Comparison of ENCODE assay signal across 8 mouse cellular contexts in the genomic region with DNA sequence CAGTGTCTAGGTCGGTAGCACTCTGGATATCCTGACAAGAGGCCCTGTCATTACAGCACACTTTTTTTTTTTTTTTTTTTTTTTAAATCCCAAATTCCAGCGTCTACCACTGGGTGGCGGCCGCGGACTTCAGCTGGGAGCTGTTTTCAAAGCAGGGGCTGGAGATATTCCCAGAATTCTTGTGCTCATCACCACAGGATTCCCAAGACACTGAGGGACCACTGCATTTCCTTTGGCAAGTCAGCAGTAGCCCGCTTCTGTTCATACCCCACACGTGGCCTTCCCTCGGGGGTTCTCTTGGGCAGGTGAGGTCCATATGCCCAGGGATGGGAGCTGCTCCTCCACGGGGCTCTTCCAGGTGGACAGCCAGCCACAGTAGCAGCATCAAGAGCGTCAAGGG. TPM values are rescaled to one million over a fixed set of nuclear protein-coding genes. Genes with fewer than 3 reads are reported as not detected.
DNase-seq lines count a peak whose midpoint lies in the region; ATAC-seq and TF ChIP-seq lines count a peak whose summit lies in the region.

No protein-coding gene starts in this region.

- no peaks in the 10 kb centered on the region for H3K36me3 ChIP-seq in heart, adult 2 months (ENCODE audit: control insufficient read depth, insufficient read depth, low read length)
- no peaks in the 10 kb centered on the region for H3K36me3 ChIP-seq in CH12.LX (replicated peaks in 1 of 2; ENCODE audit: control insufficient read depth in 1 of 2, insufficient read depth in 1 of 2, low read length in 1 of 2)
- H3K36me3 ChIP-seq in forebrain, embryonic 13.5 days (ENCODE audit: poor library complexity, severe bottlenecking) = no peaks in the 10 kb centered on the region
- H3K36me3 ChIP-seq in midbrain, embryonic 14.5 days (ENCODE audit: control insufficient read depth, insufficient read depth, low read length) = no peaks in the 10 kb centered on the region

- no peaks in the 10 kb centered on the region for H3K4me1 ChIP-seq in heart, adult 2 months (ENCODE audit: control insufficient read depth, insufficient read depth, low read length)
- no peaks in the 10 kb centered on the region for H3K4me1 ChIP-seq in CH12.LX (ENCODE audit: control insufficient read depth in 1 of 2, insufficient read depth in 2 of 2)
- H3K4me1 ChIP-seq in forebrain, embryonic 13.5 days = no peaks in the 10 kb centered on the region
- H3K4me1 ChIP-seq in midbrain, embryonic 14.5 days (ENCODE audit: control insufficient read depth, insufficient read depth, low read length) = no peaks in the 10 kb centered on the region

- no peak for TF ChIP-seq EP300 in heart, adult 2 months (IDR thresholded peaks at IDR 0.05; ENCODE audit: insufficient read depth, low read depth, low read length)
- TF ChIP-seq EP300 in CH12.LX (IDR thresholded peaks at IDR 0.05; ENCODE audit: low read length) = no peak

- dilution Hi-C loops in CH12.LX (cut with MboI; ENCODE audit: extremely low pct_ligation_motif_present, extremely low pct_unique_long_range_greater_than_20kb, low sequenced_read_pairs) = no loop called here

- in situ Hi-C loops in CH12.LX (cut with MboI; ENCODE audit: low pct_ligation_motif_present, low pct_unique_long_range_greater_than_20kb, low sequenced_read_pairs) = no loop called here

- ATAC-seq in forebrain, embryonic 13.5 days = peak; percentile 58
- no peak for ATAC-seq in midbrain, embryonic 14.5 days (ENCODE audit: low FRiP score, low TSS enrichment)
- no peak for ATAC-seq in activated CD4-positive, CD25-positive, alpha-beta regulatory T cell, adult 4 months

- no peaks in the 10 kb centered on the region for H3K9me3 ChIP-seq in CH12.LX (replicated peaks; ENCODE audit: low read length)
- H3K9me3 ChIP-seq in forebrain, embryonic 13.5 days (replicated peaks) = no peaks in the 10 kb centered on the region
- no peaks in the 10 kb centered on the region for H3K9me3 ChIP-seq in midbrain, embryonic 14.5 days (ENCODE audit: control insufficient read depth, low read length)

- no peak overlapping the region for H3K9ac ChIP-seq in heart, adult 2 months (ENCODE audit: low read depth, low read length)
- H3K9ac ChIP-seq in CH12.LX (ENCODE audit: insufficient read depth, low read depth) = no peak overlapping the region
- no peak overlapping the region for H3K9ac ChIP-seq in forebrain, embryonic 13.5 days
- H3K9ac ChIP-seq in midbrain, embryonic 14.5 days (replicated peaks; ENCODE audit: low read length) = no peak overlapping the region

- WGBS in heart, adult 2 months = 15% methylated on average over 10 of the region's 10 CpGs
- 16% methylated on average over 10 of the region's 10 CpGs for WGBS in forebrain, embryonic 13.5 days
- 21% methylated on average over 10 of the region's 10 CpGs for WGBS in midbrain, embryonic 14.5 days

- TF ChIP-seq CTCF in heart, adult 2 months (IDR thresholded peaks at IDR 0.05) = peak; percentile 66
- peak; percentile 38 to 79; a peak in 3 of 4 replicates for TF ChIP-seq CTCF in CH12.LX (conservative IDR thresholded peaks at IDR 0.05 in 1 of 2, IDR thresholded peaks at IDR 0.05 in 1 of 2; ENCODE audit: low read depth in 2 of 2, low read length in 2 of 2)
- TF ChIP-seq CTCF in layer of hippocampus, adult 2 months (conservative IDR thresholded peaks at IDR 0.05) = peak; percentile 85

- H3K27me3 ChIP-seq in heart, adult 2 months (ENCODE audit: control insufficient read depth, insufficient read depth, low read length) = 0 out of 2 replicates have a peak, but pooled peaks cover 2% of the 10 kb centered on the region
- H3K27me3 ChIP-seq in CH12.LX (replicated peaks) = peaks cover 76% of the 10 kb centered on the region
- no peaks in the 10 kb centered on the region; the same call in 1 of the 2 replicates for H3K27me3 ChIP-seq in forebrain, embryonic 13.5 days
- no peaks in the 10 kb centered on the region for H3K27me3 ChIP-seq in midbrain, embryonic 14.5 days (ENCODE audit: control insufficient read depth, insufficient read depth, low read length)

- H3K27ac ChIP-seq in heart, adult 2 months = no peak overlapping the region
- H3K27ac ChIP-seq in CH12.LX (ENCODE audit: insufficient read depth, low read depth) = no peak overlapping the region
- H3K27ac ChIP-seq in forebrain, embryonic 13.5 days = no peak overlapping the region
- H3K27ac ChIP-seq in layer of hippocampus, adult 2 months = peak overlapping the region; percentile 47; the same call in 1 of the 2 replicates
- no peak overlapping the region for H3K27ac ChIP-seq in midbrain, embryonic 14.5 days (replicated peaks; ENCODE audit: low read depth, low read length)

- peak; percentile 75 for TF ChIP-seq RAD21 in CH12.LX (IDR thresholded peaks at IDR 0.05; ENCODE audit: low read depth, low read length)

- DNase-seq in heart, adult 2 months = no peak
- DNase-seq in heart, adult 9 months (ENCODE audit: low spot score in 2 of 2) = no peak
- peak; percentile 9 for DNase-seq in CH12.LX (ENCODE audit: extremely low read depth)
- peak; percentile 10 for DNase-seq in c-Kit-positive CD71-negative TER-119-negative erythroid progenitor cells, embryonic 14.5 days (ENCODE audit: low read depth)
- DNase-seq in layer of hippocampus, adult 2 months (ENCODE audit: low spot score in 2 of 2) = peak; percentile 37 to 55
- peak; percentile 86 for DNase-seq in midbrain, embryonic 14.5 days

- H3K79me2 ChIP-seq in heart, adult 2 months (replicated peaks; ENCODE audit: control insufficient read depth, insufficient read depth, low read length) = no peaks in the 10 kb centered on the region
- H3K79me2 ChIP-seq in CH12.LX (replicated peaks; ENCODE audit: control insufficient read depth, extremely low read depth, insufficient read depth, poor library complexity, severe bottlenecking) = no peaks in the 10 kb centered on the region

- no peak overlapping the region for H3K4me3 ChIP-seq in heart, adult 2 months
- H3K4me3 ChIP-seq in CH12.LX (replicated peaks in 1 of 3; ENCODE audit: low read depth in 2 of 3, low read length in 2 of 3, poor library complexity in 1 of 3) = no peak overlapping the region
- no peak overlapping the region for H3K4me3 ChIP-seq in forebrain, embryonic 13.5 days
- peak overlapping the region; percentile 6; the same call in 1 of the 2 replicates for H3K4me3 ChIP-seq in layer of hippocampus, adult 2 months
- H3K4me3 ChIP-seq in midbrain, embryonic 14.5 days (replicated peaks; ENCODE audit: low read depth, low read length) = no peak overlapping the region

- H3K4me2 ChIP-seq in CH12.LX (ENCODE audit: insufficient read depth, low read depth, poor library complexity, severe bottlenecking) = no peak overlapping the region
- no peak overlapping the region for H3K4me2 ChIP-seq in forebrain, embryonic 13.5 days
- 0 out of 2 replicates have a peak overlapping the region, but pooled peaks have one; percentile 15 for H3K4me2 ChIP-seq in midbrain, embryonic 14.5 days (ENCODE audit: low read length)

- intact Hi-C loops in heart, adult 2 months (cut with DNase I) = loop anchor here (2.0 kb wide), 1 partner anchor 89 kb away; no protein-coding TSS in a partner anchor

- no peak for TF ChIP-seq POLR2A in heart, adult 2 months (IDR thresholded peaks at IDR 0.05; ENCODE audit: insufficient read depth, low read depth, low read length)
- TF ChIP-seq POLR2A in CH12.LX (IDR thresholded peaks at IDR 0.05; ENCODE audit: low read depth, low read length) = no peak

RNA-seq across cellular contexts. Expression of gene Olfr1414, which starts 2.9 kb away (rescaled TPM):
- total RNA-seq in heart, adult 2 months (2021) = not detected
- not detected in 2 replicates for polyA plus RNA-seq in heart, adult 2 months (2012; rRNA removed)
- total RNA-seq in CH12.LX (2012; rRNA removed) (0.25 TPM in 2 replicates), CH12.LX (2014; rRNA removed) (0.20 TPM in 1 of 2 replicates, not detected in the other)
- polyA plus RNA-seq in CH12.LX (2012; ENCODE audit: insufficient read length, low read depth) = not detected in 2 replicates
- polyA plus RNA-seq in forebrain, embryonic 13.5 days (2015; fragmentation: Nextera tagmentation; extraction: Ambion mirVana) = not detected in 2 replicates
- total RNA-seq in layer of hippocampus, adult 2 months (2021) = not detected
- not detected in 2 replicates for polyA plus RNA-seq in midbrain, embryonic 14.5 days (2014; fragmentation: Nextera tagmentation; extraction: Ambion mirVana)
- polyA plus RNA-seq in activated CD4-positive, CD25-positive, alpha-beta regulatory T cell, adult 4 months (2017; shearing (Covaris generic)) = not detected

RNA-seq across cellular contexts. Expression of gene Olfr1415, which starts 25.5 kb away (rescaled TPM):
- total RNA-seq in heart, adult 2 months (2021) = not detected
- polyA plus RNA-seq in heart, adult 2 months (2012; rRNA removed) = not detected in 2 replicates
- total RNA-seq in CH12.LX (2012; rRNA removed) (not detected in 2 replicates), CH12.LX (2014; rRNA removed) (not detected in 2 replicates)
- polyA plus RNA-seq in CH12.LX (2012; ENCODE audit: insufficient read length, low read depth) = not detected in 2 replicates
- polyA plus RNA-seq in forebrain, embryonic 13.5 days (2015; fragmentation: Nextera tagmentation; extraction: Ambion mirVana) = not detected in 2 replicates
- not detected for total RNA-seq in layer of hippocampus, adult 2 months (2021)
- not detected in 2 replicates for polyA plus RNA-seq in midbrain, embryonic 14.5 days (2014; fragmentation: Nextera tagmentation; extraction: Ambion mirVana)
- polyA plus RNA-seq in activated CD4-positive, CD25-positive, alpha-beta regulatory T cell, adult 4 months (2017; shearing (Covaris generic)) = not detected

RNA-seq across cellular contexts. Expression of gene Olfr1416, which starts 36.5 kb away (rescaled TPM):
- total RNA-seq in heart, adult 2 months (2021) = not detected
- not detected in 2 replicates for polyA plus RNA-seq in heart, adult 2 months (2012; rRNA removed)
- total RNA-seq in CH12.LX (2012; rRNA removed) = not detected in 2 replicates
- not detected in 2 replicates for total RNA-seq in CH12.LX (2014; rRNA removed)
- polyA plus RNA-seq in CH12.LX (2012; ENCODE audit: insufficient read length, low read depth) = not detected in 2 replicates
- polyA plus RNA-seq in forebrain, embryonic 13.5 days (2015; fragmentation: Nextera tagmentation; extraction: Ambion mirVana) = not detected in 2 replicates
- not detected for total RNA-seq in layer of hippocampus, adult 2 months (2021)
- not detected in 2 replicates for polyA plus RNA-seq in midbrain, embryonic 14.5 days (2014; fragmentation: Nextera tagmentation; extraction: Ambion mirVana)
- under 1 TPM in 1 of 2 experiments, not detected in 1; 0.11 TPM for polyA plus RNA-seq in activated CD4-positive, CD25-positive, alpha-beta regulatory T cell, adult 4 months (2017; shearing (Covaris generic))

RNA-seq across cellular contexts. Expression of gene Ndufa10, which starts 47.7 kb away (rescaled TPM):
- total RNA-seq in heart, adult 2 months (2021) = 1,000 to 10,000 TPM in 1 of 2 experiments, 100 to 1,000 TPM in 1; 856 to 1,030 TPM
- polyA plus RNA-seq in heart, adult 2 months (2012; rRNA removed) = 558 and 706 TPM in 2 replicates
- 103 and 111 TPM in 2 replicates for total RNA-seq in CH12.LX (2012; rRNA removed)
- total RNA-seq in CH12.LX (2014; rRNA removed) = 139 and 142 TPM in 2 replicates
- 230 and 296 TPM in 2 replicates for polyA plus RNA-seq in CH12.LX (2012; ENCODE audit: insufficient read length, low read depth)
- polyA plus RNA-seq in forebrain, embryonic 13.5 days (2015; fragmentation: Nextera tagmentation; extraction: Ambion mirVana) = 262 and 301 TPM in 2 replicates
- 100 to 1,000 TPM; 275 to 279 TPM for total RNA-seq in layer of hippocampus, adult 2 months (2021)
- polyA plus RNA-seq in midbrain, embryonic 14.5 days (2014; fragmentation: Nextera tagmentation; extraction: Ambion mirVana) = 286 and 304 TPM in 2 replicates
- polyA plus RNA-seq in activated CD4-positive, CD25-positive, alpha-beta regulatory T cell, adult 4 months (2017; shearing (Covaris generic)) = 100 to 1,000 TPM; 175 to 212 TPM

RNA-seq across cellular contexts. Expression of gene Olfr1413, which starts 49.7 kb away (rescaled TPM):
- not detected for total RNA-seq in heart, adult 2 months (2021)
- polyA plus RNA-seq in heart, adult 2 months (2012; rRNA removed) = not detected in 2 replicates
- total RNA-seq in CH12.LX (2012; rRNA removed) = not detected in 2 replicates
- total RNA-seq in CH12.LX (2014; rRNA removed) = not detected in 2 replicates
- polyA plus RNA-seq in CH12.LX (2012; ENCODE audit: insufficient read length, low read depth) = not detected in 2 replicates
- polyA plus RNA-seq in forebrain, embryonic 13.5 days (2015; fragmentation: Nextera tagmentation; extraction: Ambion mirVana) = not detected in 2 replicates
- total RNA-seq in layer of hippocampus, adult 2 months (2021) = not detected
- not detected in 2 replicates for polyA plus RNA-seq in midbrain, embryonic 14.5 days (2014; fragmentation: Nextera tagmentation; extraction: Ambion mirVana)
- polyA plus RNA-seq in activated CD4-positive, CD25-positive, alpha-beta regulatory T cell, adult 4 months (2017; shearing (Covaris generic)) = not detected

Comparison
In these comparisons a context has a peak if more than half of its experiments do, and no peak if none do; other contexts are left out.
1. DNase-seq: peak in CH12.LX (single experiment), c-Kit-positive CD71-negative TER-119-negative erythroid progenitor cells, embryonic 14.5 days (single experiment), layer of hippocampus, adult 2 months (2 of 2) and midbrain, embryonic 14.5 days (single experiment); none in heart, adult 2 months (0 of 2) and heart, adult 9 months (0 of 2).
2. Peak in every context shown above with its lines, with median percentiles within 50 percentile points of each other: CTCF ChIP-seq.